Mouse (Mus musculus): Measurements from ENCODE around the gene Ptprk. TPM values are rescaled to one million over a fixed set of nuclear protein-coding genes. Genes with fewer than 3 reads are reported as not detected.
A peak's percentile ranks its signal among the peaks of the same experiment; 100 is the strongest.

Gene Ptprk
- polyA plus RNA-seq, 1 experiment from 2014 or later, result 8.3 TPM

DNA sequence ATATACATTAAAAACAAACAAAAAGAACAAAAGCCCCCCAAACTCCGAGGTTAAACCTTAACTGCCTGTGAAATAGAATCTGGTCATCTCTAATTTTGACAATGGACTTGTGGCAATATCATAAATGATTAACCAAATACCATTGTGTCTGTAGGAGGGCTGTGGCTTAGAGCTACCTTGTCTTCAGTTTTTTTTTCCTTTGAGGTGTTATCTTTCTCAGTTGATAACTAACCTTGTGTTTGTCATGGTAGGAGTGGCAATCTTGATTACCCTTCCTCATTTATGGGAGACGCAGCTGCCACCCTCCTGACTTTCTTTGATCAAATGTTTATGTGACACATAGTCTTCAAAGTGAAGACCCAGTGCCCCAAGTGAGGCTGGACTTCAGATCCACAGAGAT lies 24.3 kb downstream of the Ptprk start:
- no peaks in the 10 kb centered on the region for H3K36me3 ChIP-seq (ENCODE audit: control insufficient read depth, insufficient read depth)
- H3K4me3 ChIP-seq (ENCODE audit: low read depth, low read length), result no peak overlapping the region
- H3K4me2 ChIP-seq (ENCODE audit: low read depth, low read length), result no peak overlapping the region
- no peak for ATAC-seq (ENCODE audit: low read depth)
- H3K27me3 ChIP-seq (ENCODE audit: control insufficient read depth, insufficient read depth, low read depth, low read length), result no peaks in the 10 kb centered on the region
- H3K4me1 ChIP-seq (ENCODE audit: control insufficient read depth, low read depth, low read length), result no peaks in the 10 kb centered on the region; the same call in none of the 2 replicates
- no peaks in the 10 kb centered on the region for H3K9me3 ChIP-seq (replicated peaks; ENCODE audit: control insufficient read depth, low read length)
- no peak overlapping the region for H3K27ac ChIP-seq (ENCODE audit: low read length)
- no peak overlapping the region for H3K9ac ChIP-seq (ENCODE audit: low read depth, low read length)
- WGBS (ENCODE audit: insufficient replicate concordance), result 46% methylated on average over 2 of the region's 2 CpGs

DNA sequence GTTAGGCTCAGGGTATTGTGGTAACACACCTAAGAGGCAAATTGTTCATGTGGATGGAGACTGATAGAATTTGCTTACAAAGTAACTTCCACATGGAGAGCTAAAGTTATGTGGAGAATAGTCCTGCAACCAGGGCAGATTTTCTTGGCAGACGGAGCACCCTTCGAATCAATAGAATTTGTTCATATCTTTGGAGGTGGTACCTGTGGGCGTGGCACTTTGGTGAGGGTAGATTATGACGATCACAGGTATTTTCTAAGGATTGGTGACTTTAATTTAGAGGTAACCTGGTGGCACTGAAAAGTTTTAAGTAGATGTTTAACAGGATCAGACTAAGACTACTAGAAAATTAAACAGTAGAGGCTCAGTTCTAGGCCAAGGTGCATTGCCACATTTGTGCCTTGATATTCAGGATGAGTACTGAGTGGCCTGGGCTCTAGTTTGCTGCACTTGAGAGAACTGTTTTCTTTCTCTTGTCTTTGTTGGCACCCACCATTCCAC lies 28.8 kb downstream of the Ptprk start:
- H3K36me3 ChIP-seq (ENCODE audit: control insufficient read depth, insufficient read depth), result no peaks in the 10 kb centered on the region
- no peak overlapping the region for H3K4me3 ChIP-seq (ENCODE audit: low read depth, low read length)
- ATAC-seq (ENCODE audit: low read depth), result no peak
- 57% methylated on average over 4 of the region's 4 CpGs for WGBS (ENCODE audit: insufficient replicate concordance)
- no peaks in the 10 kb centered on the region for H3K27me3 ChIP-seq (ENCODE audit: control insufficient read depth, insufficient read depth, low read depth, low read length)
- H3K9me3 ChIP-seq (replicated peaks; ENCODE audit: control insufficient read depth, low read length), result no peaks in the 10 kb centered on the region
- no peak overlapping the region for H3K4me2 ChIP-seq (ENCODE audit: low read depth, low read length)
- H3K4me1 ChIP-seq (ENCODE audit: control insufficient read depth, low read depth, low read length), result peaks cover 3% of the 10 kb centered on the region
- H3K9ac ChIP-seq (ENCODE audit: low read depth, low read length), result no peak overlapping the region
- no peak overlapping the region for H3K27ac ChIP-seq (ENCODE audit: low read length)

DNA sequence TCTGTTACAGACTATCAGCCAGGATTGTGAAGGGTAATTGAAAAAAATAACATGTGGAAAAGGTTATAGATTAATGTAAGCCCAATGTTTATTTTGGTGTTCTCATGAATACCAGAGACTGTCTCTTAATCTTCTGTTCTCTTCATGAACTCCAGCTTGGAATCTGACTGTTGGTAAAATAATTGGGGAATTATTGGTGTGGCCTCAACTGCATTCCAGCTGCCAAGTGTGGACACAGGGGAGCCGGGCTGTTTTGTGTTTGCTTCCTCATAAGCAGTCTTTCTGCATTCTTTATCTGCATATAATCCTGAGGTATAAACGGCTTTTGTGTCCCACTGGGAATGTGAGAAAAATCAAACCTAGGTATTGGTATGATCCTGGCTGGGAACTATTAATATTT lies 29.3 kb downstream of the Ptprk start:
- H3K27ac ChIP-seq (ENCODE audit: low read length), result no peak overlapping the region

DNA sequence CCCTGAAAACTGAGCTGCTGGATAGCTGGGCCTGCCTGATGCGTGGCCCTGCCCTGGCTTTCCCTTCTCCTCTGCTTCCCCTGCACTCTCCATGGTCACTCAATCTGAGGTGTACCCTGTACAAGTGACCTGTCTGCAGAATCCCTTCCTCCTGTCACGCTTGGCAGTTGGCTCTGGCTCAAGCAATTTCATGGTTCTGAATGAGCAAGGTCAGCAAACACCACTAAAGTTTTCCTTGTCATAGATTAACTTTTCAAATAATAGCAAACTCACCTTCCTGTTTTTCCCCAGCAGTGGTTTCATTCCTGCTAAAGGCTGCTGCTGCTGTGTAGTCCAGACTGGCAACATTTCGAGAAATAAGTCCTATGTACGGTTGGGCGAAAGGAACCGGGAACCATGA lies 30.6 kb downstream of the Ptprk start:
- peak overlapping the region; percentile 55; the same call in 1 of the 2 replicates for H3K27ac ChIP-seq (ENCODE audit: low read length)
- no peaks in the 10 kb centered on the region for H3K27me3 ChIP-seq (ENCODE audit: control insufficient read depth, insufficient read depth, low read depth, low read length)
- H3K4me1 ChIP-seq (ENCODE audit: control insufficient read depth, low read depth, low read length), result peaks cover 3% of the 10 kb centered on the region
- H3K4me3 ChIP-seq (ENCODE audit: low read depth, low read length), result no peak overlapping the region
- H3K9ac ChIP-seq (ENCODE audit: low read depth, low read length), result no peak overlapping the region
- 0 out of 2 replicates have a peak overlapping the region, but pooled peaks have one; percentile 17 for H3K4me2 ChIP-seq (ENCODE audit: low read depth, low read length)
- peak; percentile 93 for ATAC-seq (ENCODE audit: low read depth)
- H3K36me3 ChIP-seq (ENCODE audit: control insufficient read depth, insufficient read depth), result no peaks in the 10 kb centered on the region
- WGBS (ENCODE audit: insufficient replicate concordance), result 50% methylated on average over 6 of the region's 6 CpGs
- H3K9me3 ChIP-seq (replicated peaks; ENCODE audit: control insufficient read depth, low read length), result no peaks in the 10 kb centered on the region

More for the DNA sequence above, 29.3 kb downstream of the Ptprk start:
- ATAC-seq (ENCODE audit: low read depth), result no peak
- peaks cover 3% of the 10 kb centered on the region for H3K4me1 ChIP-seq (ENCODE audit: control insufficient read depth, low read depth, low read length)
- H3K4me2 ChIP-seq (ENCODE audit: low read depth, low read length), result no peak overlapping the region
- no peak overlapping the region for H3K4me3 ChIP-seq (ENCODE audit: low read depth, low read length)
- H3K9me3 ChIP-seq (replicated peaks; ENCODE audit: control insufficient read depth, low read length), result no peaks in the 10 kb centered on the region
- no peak overlapping the region for H3K9ac ChIP-seq (ENCODE audit: low read depth, low read length)
- no peaks in the 10 kb centered on the region for H3K27me3 ChIP-seq (ENCODE audit: control insufficient read depth, insufficient read depth, low read depth, low read length)
- H3K36me3 ChIP-seq (ENCODE audit: control insufficient read depth, insufficient read depth), result no peaks in the 10 kb centered on the region
- WGBS (ENCODE audit: insufficient replicate concordance), result 49% methylated on average over 2 of the region's 2 CpGs

DNA sequence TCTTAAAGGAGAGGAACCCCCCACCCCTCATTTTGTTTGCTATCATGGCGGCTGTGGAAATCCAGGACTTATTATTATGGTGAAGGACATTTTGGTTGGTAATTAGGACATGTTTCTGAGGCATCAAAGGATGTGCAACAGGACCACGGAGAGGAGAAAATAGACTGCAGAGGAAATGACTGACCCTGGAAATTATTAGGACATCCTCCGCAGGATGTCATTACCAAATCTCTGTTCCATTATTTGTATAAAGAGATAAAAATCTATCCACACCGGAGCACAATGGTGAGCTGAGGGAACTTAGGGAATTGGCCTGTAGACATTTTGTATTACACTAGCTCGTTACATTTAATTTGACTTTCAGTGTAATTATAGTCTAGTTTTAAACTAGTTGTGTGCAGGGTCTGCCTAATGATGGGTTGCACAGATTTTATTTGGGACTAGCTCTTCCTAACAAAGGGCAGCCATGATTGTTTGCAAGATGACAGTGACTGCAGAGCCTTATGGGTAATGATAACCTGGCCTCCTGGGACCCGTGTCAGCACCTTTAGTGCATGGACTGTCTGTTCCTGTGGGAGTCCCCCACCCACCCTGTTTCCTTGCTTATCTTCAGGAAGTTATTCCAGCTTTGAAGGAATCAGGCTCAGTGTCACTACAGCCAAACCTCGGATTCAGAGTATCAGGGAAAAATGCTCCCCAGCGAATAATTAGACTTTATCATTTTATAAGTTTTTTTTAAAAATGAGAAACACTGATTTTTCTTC lies 38.4 kb downstream of the Ptprk start:
- no peak overlapping the region for H3K4me2 ChIP-seq (ENCODE audit: low read depth, low read length)
- no peaks in the 10 kb centered on the region for H3K36me3 ChIP-seq (ENCODE audit: control insufficient read depth, insufficient read depth)
- no peak overlapping the region for H3K27ac ChIP-seq (ENCODE audit: low read length)
- 40% methylated on average over 8 of the region's 8 CpGs for WGBS (ENCODE audit: insufficient replicate concordance)
- H3K4me3 ChIP-seq (ENCODE audit: low read depth, low read length), result no peak overlapping the region
- H3K9me3 ChIP-seq (replicated peaks; ENCODE audit: control insufficient read depth, low read length), result no peaks in the 10 kb centered on the region
- H3K27me3 ChIP-seq (ENCODE audit: control insufficient read depth, insufficient read depth, low read depth, low read length), result no peaks in the 10 kb centered on the region
- H3K9ac ChIP-seq (ENCODE audit: low read depth, low read length), result no peak overlapping the region
- no peak for ATAC-seq (ENCODE audit: low read depth)
- H3K4me1 ChIP-seq (ENCODE audit: control insufficient read depth, low read depth, low read length), result no peaks in the 10 kb centered on the region

DNA sequence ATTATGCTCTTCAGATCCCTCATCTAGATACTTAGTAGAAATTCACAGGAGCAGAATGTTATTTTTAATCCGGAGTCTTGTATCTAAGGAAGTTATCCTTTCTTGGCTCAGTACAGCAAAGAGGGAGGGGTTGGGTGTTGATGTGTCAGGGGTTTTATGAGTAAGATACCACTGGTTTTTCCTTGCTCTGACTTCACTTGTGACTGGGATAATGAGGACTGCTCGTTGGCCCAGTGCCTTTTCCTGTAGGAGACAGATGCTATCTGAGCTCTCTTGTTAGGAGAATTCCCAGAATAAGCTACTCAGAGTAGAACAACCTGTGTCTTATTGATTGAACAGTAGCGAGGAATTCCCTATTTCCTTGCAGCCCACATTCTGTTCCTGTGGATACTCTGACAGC lies 39.3 kb downstream of the Ptprk start:
- 47% methylated on average over 3 of the region's 3 CpGs for WGBS (ENCODE audit: insufficient replicate concordance)
- no peaks in the 10 kb centered on the region for H3K27me3 ChIP-seq (ENCODE audit: control insufficient read depth, insufficient read depth, low read depth, low read length)
- no peak overlapping the region for H3K4me2 ChIP-seq (ENCODE audit: low read depth, low read length)
- H3K4me3 ChIP-seq (ENCODE audit: low read depth, low read length), result no peak overlapping the region
- no peaks in the 10 kb centered on the region for H3K4me1 ChIP-seq (ENCODE audit: control insufficient read depth, low read depth, low read length)
- H3K9me3 ChIP-seq (replicated peaks; ENCODE audit: control insufficient read depth, low read length), result no peaks in the 10 kb centered on the region
- no peak overlapping the region for H3K9ac ChIP-seq (ENCODE audit: low read depth, low read length)
- no peak overlapping the region for H3K27ac ChIP-seq (ENCODE audit: low read length)
- ATAC-seq (ENCODE audit: low read depth), result no peak
- H3K36me3 ChIP-seq (ENCODE audit: control insufficient read depth, insufficient read depth), result no peaks in the 10 kb centered on the region

DNA sequence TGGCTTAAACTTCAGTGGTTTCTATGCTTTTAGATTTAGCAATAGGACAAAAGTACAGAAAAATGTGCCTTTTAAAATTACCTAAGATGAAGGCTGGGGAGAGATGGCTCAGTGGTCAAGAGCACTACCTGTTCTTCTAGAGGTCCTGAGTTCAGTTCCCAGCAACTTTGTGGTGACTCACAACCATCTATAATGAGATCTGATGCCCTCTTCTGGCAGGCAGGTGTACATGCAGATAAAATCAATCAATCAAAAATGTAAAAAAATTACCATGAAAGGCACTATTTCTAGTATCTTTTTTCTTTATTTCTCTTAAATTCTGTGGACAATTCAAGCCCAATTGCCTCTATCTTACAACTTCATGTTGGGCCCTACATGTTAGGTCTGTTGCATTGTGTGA lies 42.4 kb downstream of the Ptprk start:
- Histone ChIP-seq H3K4me1 (ENCODE audit: control insufficient read depth, low read depth, low read length) (no peaks in the 10 kb centered on the region), H3K4me3 (ENCODE audit: low read depth, low read length) (no peak overlapping the region), H3K9ac (ENCODE audit: low read depth, low read length) (no peak overlapping the region), H3K27me3 (ENCODE audit: control insufficient read depth, insufficient read depth, low read depth, low read length) (no peaks in the 10 kb centered on the region), H3K36me3 (ENCODE audit: control insufficient read depth, insufficient read depth) (no peaks in the 10 kb centered on the region), H3K27ac (ENCODE audit: low read length) (no peak overlapping the region), H3K4me2 (ENCODE audit: low read depth, low read length) (no peak overlapping the region), H3K9me3 (replicated peaks; ENCODE audit: control insufficient read depth, low read length) (no peaks in the 10 kb centered on the region)
- no peak for ATAC-seq (ENCODE audit: low read depth)

DNA sequence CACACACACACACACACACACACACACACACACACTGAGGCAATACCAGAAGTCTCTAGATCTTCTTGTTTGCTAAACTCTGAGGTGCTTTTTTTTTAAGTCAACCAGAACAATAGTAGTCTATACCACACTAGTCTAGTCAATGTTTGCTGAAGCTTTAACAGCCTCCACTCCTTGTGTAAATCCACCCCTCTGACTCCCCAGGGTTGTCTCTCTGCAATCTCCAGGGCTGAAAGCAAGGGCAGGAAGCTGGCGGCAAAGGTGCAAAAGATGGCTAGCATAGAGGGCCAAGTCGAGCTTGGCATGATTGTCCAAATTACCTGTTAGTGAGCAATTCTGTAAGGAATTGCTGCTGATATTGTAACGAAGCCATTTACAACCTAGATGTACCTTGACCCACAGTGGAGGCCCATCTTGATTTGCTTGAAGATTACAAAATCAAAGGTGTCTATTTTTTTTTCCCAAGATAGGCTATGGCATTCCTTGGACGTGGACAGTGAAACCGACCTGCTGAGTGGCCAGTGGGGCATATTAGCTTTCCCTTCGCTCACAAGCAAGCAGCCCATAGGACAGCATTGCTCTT lies 44.3 kb downstream of the Ptprk start:
- no peak; the same call in 1 of the 2 replicates for ATAC-seq (ENCODE audit: low read depth)
- Histone ChIP-seq H3K36me3 (ENCODE audit: control insufficient read depth, insufficient read depth) (no peaks in the 10 kb centered on the region), H3K9me3 (replicated peaks; ENCODE audit: control insufficient read depth, low read length) (no peaks in the 10 kb centered on the region), H3K27me3 (ENCODE audit: control insufficient read depth, insufficient read depth, low read depth, low read length) (no peaks in the 10 kb centered on the region), H3K4me1 (ENCODE audit: control insufficient read depth, low read depth, low read length) (no peaks in the 10 kb centered on the region), H3K27ac (ENCODE audit: low read length) (no peak overlapping the region), H3K4me3 (ENCODE audit: low read depth, low read length) (no peak overlapping the region), H3K9ac (ENCODE audit: low read depth, low read length) (no peak overlapping the region), H3K4me2 (ENCODE audit: low read depth, low read length) (no peak overlapping the region)
- 55% methylated on average over 6 of the region's 6 CpGs for WGBS (ENCODE audit: insufficient replicate concordance)

DNA sequence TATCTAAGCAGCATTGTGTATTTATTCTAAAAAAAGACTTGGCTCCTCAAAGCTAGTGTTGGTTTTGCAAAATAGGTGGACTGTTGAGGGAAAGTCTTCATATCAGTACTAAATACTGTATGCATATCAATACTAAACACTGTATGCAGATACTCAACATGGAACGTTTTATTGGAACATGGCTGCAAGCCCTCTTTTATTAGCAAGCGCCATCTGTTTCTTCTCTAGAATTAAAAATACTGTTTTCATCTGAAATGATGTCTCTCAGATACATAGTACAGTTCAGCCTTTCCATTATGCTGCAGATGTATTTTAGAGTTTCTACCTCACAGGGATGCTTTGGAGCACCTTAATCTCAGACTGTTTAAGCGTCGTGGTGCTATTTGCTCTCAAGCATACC lies 49.3 kb downstream of the Ptprk start:
- no peak for ATAC-seq (ENCODE audit: low read depth)
- no peaks in the 10 kb centered on the region for H3K4me1 ChIP-seq (ENCODE audit: control insufficient read depth, low read depth, low read length)
- no peak overlapping the region for H3K4me3 ChIP-seq (ENCODE audit: low read depth, low read length)
- no peaks in the 10 kb centered on the region for H3K27me3 ChIP-seq (ENCODE audit: control insufficient read depth, insufficient read depth, low read depth, low read length)
- H3K27ac ChIP-seq (ENCODE audit: low read length), result no peak overlapping the region
- H3K4me2 ChIP-seq (ENCODE audit: low read depth, low read length), result no peak overlapping the region
- WGBS (ENCODE audit: insufficient replicate concordance), result 74% methylated on average over 4 of the region's 4 CpGs
- no peaks in the 10 kb centered on the region for H3K9me3 ChIP-seq (replicated peaks; ENCODE audit: control insufficient read depth, low read length)
- no peak overlapping the region for H3K9ac ChIP-seq (ENCODE audit: low read depth, low read length)
- H3K36me3 ChIP-seq (ENCODE audit: control insufficient read depth, insufficient read depth), result no peaks in the 10 kb centered on the region

Data from liver, embryonic 16.5 days (tissue).